Mouse (Mus musculus) fibroblast of lung, adult 2 months (primary cell): ENCODE measurements at regions not wholly inside any gene's neighbourhood (a gene's known extent, or its start where the extent isn't known, plus 50 kb on each side); places are given as distances from the start of the nearest gene placed in this dataset.

ENCODE experiments used
- DNase-seq: peaks from one replicate; pipeline ENCODE4 v3.0.0-alpha.2; 2011; ENCODE audit warnings: low read depth

GRCm38 (mm10) chr13:16316581-16316980 is 304.9 kb downstream of the Inhba start:
- DNase-seq: no peak

- no peak for DNase-seq
Measured at GRCm38 (mm10) chr13:16317412-16317811, 305.8 kb downstream of the Inhba start.

DNA sequence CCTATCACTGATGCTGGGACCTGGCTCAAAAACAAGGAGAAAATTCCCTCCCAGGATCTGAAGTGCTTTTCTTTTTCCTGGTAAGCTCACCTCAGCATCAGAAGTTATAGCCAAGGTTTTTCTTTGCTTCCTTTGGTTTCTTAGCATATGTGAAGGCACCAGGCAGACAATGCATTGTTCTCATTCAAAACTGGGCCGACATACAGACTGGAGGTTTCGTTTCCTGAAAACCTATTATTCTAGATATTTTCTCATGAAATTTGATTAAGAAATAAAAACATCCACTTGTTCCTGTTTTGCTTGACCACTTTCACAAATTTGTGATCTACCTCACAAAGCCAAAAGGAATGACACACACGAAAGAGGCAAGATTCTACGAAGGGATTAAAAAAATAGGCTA is 308.7 kb downstream of the Inhba start:
- no peak for DNase-seq

DNA sequence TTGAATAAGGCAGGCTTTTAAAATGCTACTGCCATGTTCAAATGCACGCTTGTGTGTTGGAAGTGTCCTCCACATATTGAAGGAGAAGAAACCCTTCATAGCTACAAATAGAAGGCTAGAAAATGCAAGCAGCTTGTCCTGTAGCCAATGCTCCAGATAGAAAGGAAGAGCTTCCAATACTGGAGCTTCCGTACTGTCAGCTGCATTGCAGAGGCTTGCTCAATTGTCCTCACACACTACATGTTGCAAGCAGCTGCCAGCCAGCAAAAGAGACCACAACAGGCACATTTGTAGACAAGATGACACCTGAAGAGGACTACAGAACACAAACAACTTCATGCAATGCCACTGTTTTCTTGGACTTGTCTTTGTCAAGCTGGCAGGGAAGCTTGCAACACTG is 314.0 kb downstream of the Inhba start:
- no peak for DNase-seq

- DNase-seq: no peak
Measured at GRCm38 (mm10) chr13:16341727-16342126, 330.1 kb downstream of the Inhba start.

GRCm38 (mm10) chr13:16342171-16342570 is 330.5 kb downstream of the Inhba start:
- DNase-seq: no peak

DNA sequence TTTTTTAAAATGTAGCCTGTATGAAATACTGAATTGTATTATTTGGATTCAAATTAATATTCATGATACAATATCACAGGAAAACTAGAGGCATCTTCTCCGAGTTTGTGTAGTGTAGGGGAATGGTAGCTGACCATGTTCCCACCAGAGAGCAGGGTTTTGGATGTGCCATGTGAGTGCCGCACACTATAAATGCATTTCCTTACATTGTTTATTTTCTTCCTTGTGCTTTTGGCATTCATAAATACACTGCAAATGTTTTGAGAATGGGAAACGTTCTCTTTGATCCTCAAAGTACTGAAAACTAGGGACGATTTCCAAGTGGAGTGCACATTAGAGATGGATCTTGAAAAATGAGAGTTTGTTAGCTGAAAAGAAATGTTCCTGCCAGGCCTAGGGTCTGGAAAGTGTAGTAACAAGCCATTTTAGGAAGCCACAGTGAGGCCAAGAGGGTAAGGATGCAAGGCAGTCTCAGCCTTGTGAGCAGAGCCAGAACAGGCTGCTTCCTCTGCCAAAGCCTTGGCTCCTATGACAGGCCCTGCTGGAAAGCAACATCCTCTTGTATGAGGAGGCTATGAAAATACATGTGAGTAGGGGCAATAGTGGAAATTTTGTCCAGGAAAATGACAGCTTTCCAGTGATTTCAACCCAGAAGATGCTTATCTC is 331.8 kb downstream of the Inhba start:
- DNase-seq: no peak

DNA sequence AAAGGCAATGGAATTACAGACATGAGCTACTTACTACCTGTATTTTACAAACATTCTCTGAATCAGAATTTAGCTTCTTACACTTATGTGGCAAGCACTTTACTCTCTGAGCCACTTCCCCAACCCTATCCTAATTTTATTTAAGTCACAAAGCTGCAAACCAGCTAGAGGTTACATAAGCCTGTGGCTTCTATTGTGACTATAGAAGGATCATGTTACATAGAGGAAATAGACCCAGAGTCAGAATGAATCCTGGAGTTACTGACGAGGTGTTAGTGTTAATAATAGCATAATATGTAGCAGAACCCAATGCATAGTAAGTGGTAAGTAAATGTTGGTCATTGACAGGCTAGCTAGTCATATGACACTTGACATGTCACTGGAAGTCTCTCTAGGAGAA is 337.7 kb downstream of the Inhba start:
- DNase-seq: no peak

GRCm38 (mm10) chr13:16350061-16350460 is 338.4 kb downstream of the Inhba start:
- DNase-seq: no peak

GRCm38 (mm10) chr13:16355316-16355715 is 343.7 kb downstream of the Inhba start:
- no peak for DNase-seq

- DNase-seq: no peak
Measured at GRCm38 (mm10) chr13:16379492-16379891, 367.8 kb downstream of the Inhba start.

- DNase-seq: no peak
Measured at GRCm38 (mm10) chr13:16379949-16380348, 368.3 kb downstream of the Inhba start.

DNA sequence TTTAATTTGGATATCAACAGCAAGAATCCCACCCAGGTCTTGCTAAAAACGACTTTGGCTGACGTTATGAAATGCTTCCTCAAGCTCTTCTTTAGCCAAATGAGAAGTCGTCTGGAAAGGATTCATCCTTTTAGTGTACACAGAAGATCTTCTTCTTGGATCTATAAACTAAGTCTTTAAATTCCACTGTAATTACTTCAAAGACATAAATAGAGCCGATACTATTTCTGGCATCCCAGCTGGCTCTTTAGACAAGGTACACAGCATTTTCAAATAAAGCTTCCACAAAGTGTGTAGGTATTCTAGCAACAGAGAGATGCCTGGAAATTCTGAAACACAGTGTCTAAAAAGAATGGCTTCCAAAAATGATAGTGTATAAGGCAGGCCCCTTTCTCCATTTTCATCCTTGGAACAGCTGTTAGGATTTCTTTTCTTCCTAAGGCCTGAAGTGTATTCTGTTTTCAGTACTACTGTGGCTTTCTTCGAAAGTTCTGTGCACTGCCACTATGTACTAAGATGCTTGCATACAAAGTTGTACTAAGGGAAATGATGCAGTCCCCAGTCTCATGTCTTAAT is 371.4 kb downstream of the Inhba start:
- DNase-seq: no peak

GRCm38 (mm10) chr13:16416356-16417019 is 404.8 kb downstream of the Inhba start:
- DNase-seq: no peak

DNA sequence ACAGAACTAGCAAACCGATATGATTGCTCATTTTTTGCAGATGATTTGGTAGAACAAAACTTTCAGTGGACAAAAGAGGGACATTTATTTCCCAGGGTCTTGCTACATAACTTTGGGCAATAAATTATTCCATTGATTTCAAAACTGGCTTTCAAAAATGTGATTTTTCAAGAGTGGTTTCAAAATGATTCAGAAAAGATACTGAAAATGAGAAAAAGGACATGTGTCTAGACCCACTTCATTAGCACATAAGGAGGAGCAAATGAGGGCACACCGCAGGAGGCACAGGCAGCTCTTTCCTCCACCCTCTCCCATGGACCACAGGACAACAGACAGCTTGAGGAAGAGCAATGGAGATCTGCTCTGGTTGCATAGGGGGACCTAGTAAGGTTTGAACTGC is 412.5 kb downstream of the Inhba start:
- DNase-seq: no peak

- no peak for DNase-seq
Measured at GRCm38 (mm10) chr13:16435436-16435835, 423.8 kb downstream of the Inhba start.

GRCm38 (mm10) chr13:16453234-16453633 is 441.6 kb downstream of the Inhba start:
- no peak for DNase-seq

DNA sequence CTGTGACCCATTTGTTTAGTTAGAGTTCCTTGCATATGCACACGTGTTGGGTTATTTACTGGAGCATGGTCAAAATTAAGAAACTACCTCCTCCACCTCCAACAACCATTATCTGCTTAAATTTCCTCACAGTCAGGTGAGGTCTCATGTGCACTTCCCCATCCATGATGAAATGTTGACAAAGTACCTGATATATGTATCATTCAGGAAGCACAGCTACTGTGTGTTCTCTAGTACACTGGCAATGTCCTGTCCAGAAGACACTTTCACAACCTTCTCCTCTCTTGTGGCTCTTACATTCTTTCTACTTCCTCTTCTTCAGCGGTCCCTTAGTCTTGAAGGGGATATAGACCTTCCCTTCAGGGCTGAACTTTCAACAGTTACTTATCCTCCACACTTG is 448.1 kb downstream of the Inhba start:
- no peak for DNase-seq

- DNase-seq: no peak
Measured at GRCm38 (mm10) chr13:16461681-16462080, 450.0 kb downstream of the Inhba start.

DNA sequence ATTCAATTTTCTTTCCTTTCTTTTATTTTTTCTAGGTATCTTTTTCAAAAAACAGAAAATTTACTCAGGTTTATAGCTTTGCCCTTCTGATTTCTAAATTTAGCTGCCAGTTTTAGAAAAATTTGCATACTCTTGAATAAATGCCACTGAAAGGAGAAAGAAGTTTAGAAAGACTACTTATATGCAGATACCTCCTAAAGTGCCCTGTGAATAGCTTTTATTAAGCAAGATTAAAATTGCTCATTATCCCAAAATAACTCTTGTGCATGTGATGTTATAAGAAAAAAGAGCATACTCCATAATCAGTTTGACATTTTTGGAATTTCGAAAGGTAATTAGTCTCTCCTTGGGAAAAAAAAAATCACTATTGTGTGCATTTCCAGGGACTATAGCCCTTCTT is 453.2 kb downstream of the Inhba start:
- DNase-seq: no peak

DNA sequence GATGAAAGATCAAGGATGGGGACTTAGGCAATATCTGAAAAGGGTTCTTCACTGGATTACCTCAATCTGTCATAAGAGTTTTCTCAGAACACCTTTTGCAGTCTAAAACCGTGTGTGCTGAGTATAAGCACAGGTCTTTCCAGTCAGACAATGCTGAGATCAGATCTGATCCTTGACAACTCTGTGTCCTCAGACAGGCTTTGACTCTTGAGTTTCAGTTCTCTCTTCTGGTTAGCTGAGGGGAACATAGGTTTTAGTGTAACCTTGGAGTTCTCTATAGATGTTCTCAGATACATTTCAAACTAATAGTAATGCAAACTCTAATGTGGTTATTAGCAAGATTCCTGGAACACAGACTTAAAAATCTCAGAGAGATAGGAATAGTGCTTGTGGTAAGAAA is 453.7 kb downstream of the Inhba start:
- DNase-seq: no peak

GRCm38 (mm10) chr13:16465812-16466211 is 454.2 kb downstream of the Inhba start:
- DNase-seq: no peak

GRCm38 (mm10) chr13:16476515-16476914 is 464.9 kb downstream of the Inhba start:
- no peak for DNase-seq

GRCm38 (mm10) chr13:16487292-16487691 is 475.6 kb downstream of the Inhba start:
- no peak for DNase-seq
